Mouse (Mus musculus) frontal cortex, postnatal 10 days (tissue): Measurements from ENCODE around the gene Grik2.

ENCODE experiments used
- DNase-seq, 2 experiments: peaks; one replicate each; pipeline ENCODE4 v3.0.0; 2022; ENCODE audit warnings: low spot score in 2 of 2, mixed read lengths in 1 of 2

The Grik2 gene

GRCm38 (mm10) chr10:49788381-49788906 lies at the start of gene Grik2:
Grik2 (minus strand) TSS chr10:49788766.
- DNase-seq: peak; percentile 57 to 84

GRCm38 (mm10) chr10:49834392-49834791 lies 45.8 kb upstream of the Grik2 start:
- no peak for DNase-seq

GRCm38 (mm10) chr10:49807276-49807675 lies 18.7 kb upstream of the Grik2 start:
- DNase-seq: no peak

- no peak for DNase-seq
Measured at GRCm38 (mm10) chr10:49801001-49801400, 12.4 kb upstream of the Grik2 start.

GRCm38 (mm10) chr10:49794129-49794528 lies 5.6 kb upstream of the Grik2 start:
- DNase-seq: no peak

- DNase-seq: no peak
Measured at GRCm38 (mm10) chr10:49790326-49790725, 1.8 kb upstream of the Grik2 start.

GRCm38 (mm10) chr10:49789711-49790110 lies 1.1 kb upstream of the Grik2 start:
- no peak for DNase-seq

- no peak for DNase-seq
Measured at GRCm38 (mm10) chr10:49788914-49789313, 348 bp upstream of the Grik2 start.

GRCm38 (mm10) chr10:49786630-49787029 lies 1.9 kb downstream of the Grik2 start:
- DNase-seq: no peak

GRCm38 (mm10) chr10:49785477-49785876 lies 3.1 kb downstream of the Grik2 start:
- no peak for DNase-seq

GRCm38 (mm10) chr10:49784831-49785230 lies 3.7 kb downstream of the Grik2 start:
- DNase-seq: no peak

GRCm38 (mm10) chr10:49782741-49783691 lies 5.5 kb downstream of the Grik2 start:
- DNase-seq: peak; percentile 27 to 54

GRCm38 (mm10) chr10:49782061-49782460 lies 6.5 kb downstream of the Grik2 start:
- no peak for DNase-seq

GRCm38 (mm10) chr10:49780430-49780829 lies 8.1 kb downstream of the Grik2 start:
- no peak for DNase-seq

- DNase-seq: no peak
Measured at GRCm38 (mm10) chr10:49768897-49769296, 19.7 kb downstream of the Grik2 start.

- no peak for DNase-seq
Measured at GRCm38 (mm10) chr10:49767556-49767955, 21.0 kb downstream of the Grik2 start.

- no peak for DNase-seq
Measured at GRCm38 (mm10) chr10:49762607-49763006, 26.0 kb downstream of the Grik2 start.

GRCm38 (mm10) chr10:49751769-49752168 lies 36.8 kb downstream of the Grik2 start:
- no peak for DNase-seq

- DNase-seq: no peak
Measured at GRCm38 (mm10) chr10:49731841-49732240, 56.7 kb downstream of the Grik2 start.

- DNase-seq: no peak
Measured at GRCm38 (mm10) chr10:49723706-49724105, 64.9 kb downstream of the Grik2 start.

- no peak for DNase-seq
Measured at GRCm38 (mm10) chr10:49716856-49717255, 71.7 kb downstream of the Grik2 start.

- DNase-seq: no peak
Measured at GRCm38 (mm10) chr10:49709748-49710147, 78.8 kb downstream of the Grik2 start.

GRCm38 (mm10) chr10:49704446-49704845 lies 84.1 kb downstream of the Grik2 start:
- no peak for DNase-seq
